ENCODE assay signal across 6 mouse cellular contexts in genomic region chr6:70340691-70341090, GRCm38 (mm10).
DNase-seq lines count a peak whose midpoint lies in the region.

No protein-coding gene starts in this region.

- peak; percentile 14 for DNase-seq in brain, adult 2 months (ENCODE audit: low read depth, low spot score)
- peak; percentile 14 to 42 for DNase-seq in frontal cortex, adult 2 months (ENCODE audit: extremely low spot score in 1 of 2, low spot score in 1 of 2)
- peak; percentile 5 for DNase-seq in kidney, postnatal 10 days
- DNase-seq in left cerebral cortex, adult 9 months (ENCODE audit: low spot score in 2 of 2), result peak; percentile 19 to 51
- DNase-seq in right cerebral cortex, adult 18-20 months, result peak; percentile 46
- DNase-seq in right cerebral cortex, postnatal 36 days (ENCODE audit: low spot score in 2 of 2), result peak; percentile 3 to 23

Comparison
In these comparisons a context has a peak if more than half of its experiments do, and no peak if none do; other contexts are left out.
1. Peak in every context shown above with its lines: DNase-seq.